Mouse (Mus musculus) liver, embryonic 14.5 days (tissue): ENCODE measurements around the gene Neurl1a.

Experiments
- CTCF ChIP-seq: IDR thresholded peaks from 2 replicates; pipeline ENCODE4 v1.5.1; 2016; ENCODE audit warnings: antibody characterized with exemption, low read depth, control low read depth
- EP300 ChIP-seq: IDR thresholded peaks from 2 replicates; pipeline ENCODE4 v1.6.1; 2016; ENCODE audit warnings: antibody characterized with exemption, low read depth

- TF ChIP-seq EP300 (no peak), CTCF (no peak)
These were observed 44.4 kb downstream of the Neurl1a start for GRCm38 (mm10) chr19:47222841-47223557.
